ENCODE assay signal across 1 mouse cellular context in the genomic region with DNA sequence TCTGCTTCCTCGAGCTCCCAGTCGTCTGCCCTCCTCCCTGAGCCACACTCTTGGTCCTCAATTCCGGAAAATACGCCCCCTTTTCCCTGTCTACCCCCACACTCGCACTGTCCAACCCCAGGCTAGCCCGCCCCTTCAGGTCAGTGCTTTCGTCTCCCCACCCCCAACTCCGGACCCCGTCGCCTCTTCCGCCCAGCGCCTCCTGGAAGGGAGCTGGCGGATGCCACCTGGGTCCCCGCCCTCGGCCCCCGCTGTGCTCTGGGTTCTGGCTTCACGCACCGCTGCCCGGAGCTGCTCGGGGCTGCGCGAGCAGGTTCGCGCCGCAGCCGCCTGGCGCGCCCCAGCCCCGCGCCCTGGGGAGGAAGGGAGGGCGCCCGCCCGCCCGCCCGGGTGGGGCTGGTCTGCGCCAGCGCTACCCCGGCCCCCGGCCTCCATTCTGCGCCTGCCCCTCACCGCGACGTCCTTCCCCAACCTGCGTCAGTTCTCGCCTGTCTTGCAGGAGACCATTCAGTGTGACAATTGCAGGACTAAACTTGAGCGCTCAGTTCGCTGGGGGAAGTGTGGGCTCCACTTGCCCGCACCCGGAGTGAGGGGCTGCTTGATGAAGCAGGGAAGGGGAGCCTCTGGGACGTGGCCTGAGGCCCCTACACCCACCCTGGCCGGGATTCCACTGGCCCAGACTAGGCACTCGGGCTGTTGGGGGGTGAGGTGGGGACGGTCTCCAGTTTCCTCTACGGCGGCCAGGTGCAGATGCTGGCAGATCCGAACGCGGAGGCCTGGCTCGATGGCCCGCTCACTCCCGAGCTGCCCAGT.
TF ChIP-seq lines count a peak whose summit lies in the region.

No protein-coding gene starts in this region.

TF ChIP-seq in ES-E14, 5 proteins besides CTCF, POLR2A, EP300 and RAD21 (continued from another document):
- no peak for TF ChIP-seq HCFC1 (IDR thresholded peaks at IDR 0.05; ENCODE audit: borderline replicate concordance, insufficient read depth, low read length)
- TF ChIP-seq ZNF384 (IDR thresholded peaks at IDR 0.05; ENCODE audit: low read depth, low read length): no peak
